Mouse (Mus musculus): ENCODE results near the gene Lemd1. TPM values are rescaled to one million over a fixed set of nuclear protein-coding genes. Genes with fewer than 3 reads are reported as not detected.
A peak's percentile ranks its signal among the peaks of the same experiment; 100 is the strongest.

The Lemd1 gene
- polyA plus RNA-seq, 1 experiment from 2014 or later, result 0.37 TPM

DNA sequence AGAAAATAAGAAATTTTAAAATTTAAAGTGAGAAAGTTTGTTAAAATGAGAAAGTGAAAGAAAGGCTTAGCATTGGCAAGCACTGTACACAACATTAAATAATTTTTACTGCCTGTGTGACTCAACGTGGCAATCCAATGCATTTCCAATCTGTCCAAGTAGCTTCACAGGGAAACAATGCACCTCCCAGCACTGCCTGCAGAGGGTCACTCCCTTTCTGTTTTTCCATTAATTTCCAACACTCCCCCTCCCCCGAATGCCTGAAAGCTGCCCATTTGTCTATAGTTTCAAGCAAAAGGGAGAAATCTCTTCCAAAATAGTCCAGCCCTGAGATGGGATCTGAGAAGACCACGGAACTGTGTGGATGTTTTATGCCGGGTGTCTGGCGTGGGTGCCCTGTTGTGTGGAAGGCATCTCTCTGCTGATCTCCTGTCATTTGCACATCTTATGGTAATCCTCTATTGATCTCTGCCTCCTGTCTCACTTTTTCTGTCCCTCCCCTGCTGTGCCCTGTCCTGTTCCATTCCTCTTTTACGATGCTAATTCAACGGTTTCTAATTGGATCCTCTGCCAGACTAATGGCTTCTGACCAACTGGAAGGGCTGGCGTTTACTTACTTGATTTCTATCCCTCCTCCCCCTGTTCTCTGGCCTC lies 90.4 kb downstream of the Lemd1 start:
- 10% methylated on average over 8 of the region's 8 CpGs for WGBS
- Histone ChIP-seq H3K9me3 (ENCODE audit: control insufficient read depth, low read length) (no peaks in the 10 kb centered on the region), H3K36me3 (ENCODE audit: control insufficient read depth, insufficient read depth, low read length) (no peaks in the 10 kb centered on the region), H3K9ac (ENCODE audit: low read depth, low read length) (no peak overlapping the region), H3K4me3 (ENCODE audit: low read length) (no peak overlapping the region), H3K27me3 (ENCODE audit: control insufficient read depth, insufficient read depth, low read length) (no peaks in the 10 kb centered on the region), H3K4me2 (replicated peaks; ENCODE audit: low read depth, low read length) (no peak overlapping the region; the same call in 1 of the 2 replicates), H3K4me1 (ENCODE audit: control insufficient read depth, insufficient read depth, low read length) (no peaks in the 10 kb centered on the region), H3K27ac (ENCODE audit: low read depth, low read length) (no peak overlapping the region)
- ATAC-seq (ENCODE audit: low FRiP score, low TSS enrichment), result no peak

DNA sequence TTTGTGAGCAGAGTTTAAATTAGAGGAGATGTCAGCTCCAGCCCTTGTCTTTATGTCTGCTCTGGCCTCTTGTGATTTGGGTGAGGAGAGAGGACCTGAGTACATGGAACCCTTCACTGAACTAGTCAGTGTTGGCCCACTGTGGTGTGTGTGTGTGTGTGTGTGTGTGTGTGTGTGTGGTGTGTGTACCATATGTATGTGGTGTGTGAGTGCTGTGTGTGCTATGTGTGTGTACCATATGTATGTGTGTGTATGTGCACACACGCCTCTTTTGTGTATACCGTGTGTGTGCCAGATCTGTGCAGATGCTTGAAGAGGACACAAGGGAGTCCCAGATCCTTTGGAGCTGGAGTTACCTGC lies 90.9 kb downstream of the Lemd1 start:
- Histone ChIP-seq H3K4me2 (replicated peaks; ENCODE audit: low read depth, low read length) (no peak overlapping the region), H3K9me3 (ENCODE audit: control insufficient read depth, low read length) (no peaks in the 10 kb centered on the region), H3K9ac (ENCODE audit: low read depth, low read length) (no peak overlapping the region), H3K4me1 (ENCODE audit: control insufficient read depth, insufficient read depth, low read length) (no peaks in the 10 kb centered on the region), H3K36me3 (ENCODE audit: control insufficient read depth, insufficient read depth, low read length) (no peaks in the 10 kb centered on the region), H3K27ac (ENCODE audit: low read depth, low read length) (no peak overlapping the region), H3K4me3 (ENCODE audit: low read length) (no peak overlapping the region), H3K27me3 (ENCODE audit: control insufficient read depth, insufficient read depth, low read length) (no peaks in the 10 kb centered on the region)
- no peak for ATAC-seq (ENCODE audit: low FRiP score, low TSS enrichment)
- WGBS, result 95% methylated on average over 2 of the region's 2 CpGs

DNA sequence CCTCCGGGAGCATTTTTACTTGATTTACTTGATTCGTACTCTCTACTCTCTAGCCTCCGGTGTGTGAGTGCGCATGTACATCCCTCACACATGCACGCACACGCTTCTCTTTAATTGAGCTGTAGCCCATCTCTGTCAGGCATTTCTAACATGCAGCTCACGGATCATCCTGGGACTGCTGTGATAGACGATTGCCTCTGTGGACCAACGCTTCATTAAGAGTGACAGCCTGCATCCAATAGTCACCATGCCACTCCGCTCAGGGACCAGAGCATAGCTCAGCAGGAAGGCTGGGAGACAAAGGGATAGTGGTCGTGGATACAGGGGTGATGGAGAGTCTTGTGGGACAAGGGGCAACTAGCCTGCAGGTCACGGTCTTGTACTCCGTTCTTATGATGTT lies 91.8 kb downstream of the Lemd1 start:
- H3K9ac ChIP-seq (ENCODE audit: low read depth, low read length), result no peak overlapping the region
- no peak overlapping the region for H3K27ac ChIP-seq (ENCODE audit: low read depth, low read length)
- H3K9me3 ChIP-seq (ENCODE audit: control insufficient read depth, low read length), result no peaks in the 10 kb centered on the region
- no peaks in the 10 kb centered on the region for H3K36me3 ChIP-seq (ENCODE audit: control insufficient read depth, insufficient read depth, low read length)
- peaks cover 6% of the 10 kb centered on the region; the same call in 1 of the 2 replicates for H3K4me1 ChIP-seq (ENCODE audit: control insufficient read depth, insufficient read depth, low read length)
- no peaks in the 10 kb centered on the region for H3K27me3 ChIP-seq (ENCODE audit: control insufficient read depth, insufficient read depth, low read length)
- WGBS, result 77% methylated on average over 13 of the region's 13 CpGs
- no peak for ATAC-seq (ENCODE audit: low FRiP score, low TSS enrichment)
- H3K4me2 ChIP-seq (replicated peaks; ENCODE audit: low read depth, low read length), result no peak overlapping the region
- no peak overlapping the region for H3K4me3 ChIP-seq (ENCODE audit: low read length)

DNA sequence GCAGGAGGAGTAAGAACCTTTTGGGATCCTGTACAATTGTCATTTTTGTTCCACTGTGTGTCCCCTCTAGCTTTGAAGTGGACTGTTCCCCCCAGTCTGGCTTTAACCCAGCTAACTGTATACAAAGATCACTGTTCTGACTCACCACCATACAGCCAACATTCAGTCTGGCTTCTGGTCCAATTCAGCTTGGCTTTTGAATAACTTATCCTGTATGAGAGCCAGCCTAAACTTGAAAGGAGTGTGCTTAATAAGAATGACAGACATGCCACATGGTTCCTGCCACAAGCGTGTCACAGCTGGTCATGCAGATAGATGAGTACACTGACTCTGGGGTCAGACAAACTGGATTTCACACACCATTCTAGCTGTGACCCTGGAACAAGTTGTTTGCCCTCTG lies 95.5 kb downstream of the Lemd1 start:
- H3K4me2 ChIP-seq (replicated peaks; ENCODE audit: low read depth, low read length), result no peak overlapping the region
- H3K4me3 ChIP-seq (ENCODE audit: low read length), result no peak overlapping the region
- peaks cover 14% of the 10 kb centered on the region; the same call in 1 of the 2 replicates for H3K4me1 ChIP-seq (ENCODE audit: control insufficient read depth, insufficient read depth, low read length)
- no peaks in the 10 kb centered on the region for H3K36me3 ChIP-seq (ENCODE audit: control insufficient read depth, insufficient read depth, low read length)
- no peak overlapping the region for H3K9ac ChIP-seq (ENCODE audit: low read depth, low read length)
- H3K27ac ChIP-seq (ENCODE audit: low read depth, low read length), result no peak overlapping the region
- ATAC-seq (ENCODE audit: low FRiP score, low TSS enrichment), result no peak
- H3K9me3 ChIP-seq (ENCODE audit: control insufficient read depth, low read length), result no peaks in the 10 kb centered on the region
- WGBS, result 82% methylated on average over 1 of the region's 1 CpGs
- no peaks in the 10 kb centered on the region for H3K27me3 ChIP-seq (ENCODE audit: control insufficient read depth, insufficient read depth, low read length)

DNA sequence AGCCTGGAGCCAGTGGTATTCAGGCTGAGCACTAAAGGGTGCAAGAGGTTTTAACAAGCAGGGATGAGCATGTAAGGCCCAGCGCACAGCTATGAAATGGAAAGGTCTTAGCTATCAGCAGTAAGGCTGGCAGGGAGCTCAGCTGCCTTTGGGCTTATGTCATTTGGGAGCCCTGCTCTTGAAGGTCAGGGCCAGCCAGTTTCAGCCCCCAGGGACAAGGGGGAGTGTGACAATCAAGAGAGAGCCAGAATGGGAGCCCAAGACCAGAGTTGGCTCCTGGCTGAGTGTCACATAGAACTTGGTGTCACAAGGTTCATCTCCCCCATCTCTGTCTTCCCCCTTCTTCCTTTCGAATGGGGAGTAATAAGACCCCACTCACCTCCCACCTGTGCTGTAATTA lies 96.2 kb downstream of the Lemd1 start:
- H3K9ac ChIP-seq (ENCODE audit: low read depth, low read length), result no peak overlapping the region
- H3K36me3 ChIP-seq (ENCODE audit: control insufficient read depth, insufficient read depth, low read length), result no peaks in the 10 kb centered on the region
- 56% methylated on average over 2 of the region's 2 CpGs for WGBS
- no peak overlapping the region for H3K27ac ChIP-seq (ENCODE audit: low read depth, low read length)
- H3K4me1 ChIP-seq (ENCODE audit: control insufficient read depth, insufficient read depth, low read length), result peaks cover 21% of the 10 kb centered on the region
- no peak for ATAC-seq (ENCODE audit: low FRiP score, low TSS enrichment)
- no peak overlapping the region for H3K4me3 ChIP-seq (ENCODE audit: low read length)
- H3K4me2 ChIP-seq (replicated peaks; ENCODE audit: low read depth, low read length), result no peak overlapping the region
- no peaks in the 10 kb centered on the region for H3K9me3 ChIP-seq (ENCODE audit: control insufficient read depth, low read length)
- H3K27me3 ChIP-seq (ENCODE audit: control insufficient read depth, insufficient read depth, low read length), result no peaks in the 10 kb centered on the region

DNA sequence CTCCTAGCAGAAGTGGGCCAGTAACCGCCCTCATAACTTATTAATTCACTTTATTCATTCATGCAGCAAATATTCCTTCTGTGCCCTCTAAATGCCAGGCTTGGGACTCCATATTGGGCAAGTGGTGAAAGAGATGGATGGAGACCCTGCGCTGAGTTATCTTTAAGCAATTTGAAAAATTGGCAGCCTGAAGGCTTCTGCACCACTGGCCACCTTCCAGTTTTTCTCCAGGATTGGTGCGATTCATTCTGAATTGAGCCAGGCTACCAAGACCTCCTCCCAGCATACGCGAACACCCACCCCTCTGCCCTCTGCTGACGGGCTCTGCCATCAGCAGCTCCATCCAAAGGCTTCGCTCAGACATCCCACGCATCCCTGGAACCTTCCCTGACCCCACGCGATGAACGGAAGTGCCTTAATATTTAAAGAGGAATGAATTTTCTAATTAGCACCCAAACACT lies 96.8 kb downstream of the Lemd1 start:
- no peak for ATAC-seq (ENCODE audit: low FRiP score, low TSS enrichment)

DNA sequence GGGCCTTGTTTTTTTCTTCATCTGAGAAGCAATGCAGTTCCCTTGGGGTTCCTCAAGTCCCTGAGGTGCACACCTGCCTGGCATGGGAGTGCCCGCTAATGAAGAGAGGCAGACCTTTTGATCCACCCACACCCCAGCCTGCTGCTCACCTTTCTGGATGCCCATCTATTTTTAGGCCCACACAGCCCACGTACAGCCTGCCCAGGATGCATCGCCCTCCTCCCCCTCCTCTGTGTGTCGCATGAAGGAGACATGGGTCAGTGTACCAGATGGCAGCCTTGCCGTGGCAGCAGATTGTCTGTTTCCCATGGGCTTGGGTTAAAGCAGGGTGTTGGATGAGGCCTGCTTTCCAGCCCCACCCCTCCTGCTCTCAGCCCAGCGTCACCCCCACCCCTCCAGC lies 98.7 kb downstream of the Lemd1 start:
- no peak overlapping the region for H3K27ac ChIP-seq (ENCODE audit: low read depth, low read length)
- no peak overlapping the region for H3K4me2 ChIP-seq (replicated peaks; ENCODE audit: low read depth, low read length)
- no peak for ATAC-seq (ENCODE audit: low FRiP score, low TSS enrichment)
- H3K4me3 ChIP-seq (ENCODE audit: low read length), result no peak overlapping the region
- H3K4me1 ChIP-seq (ENCODE audit: control insufficient read depth, insufficient read depth, low read length), result peaks cover 28% of the 10 kb centered on the region
- no peaks in the 10 kb centered on the region for H3K9me3 ChIP-seq (ENCODE audit: control insufficient read depth, low read length)
- no peaks in the 10 kb centered on the region for H3K27me3 ChIP-seq (ENCODE audit: control insufficient read depth, insufficient read depth, low read length)
- 54% methylated on average over 6 of the region's 6 CpGs for WGBS
- H3K9ac ChIP-seq (ENCODE audit: low read depth, low read length), result no peak overlapping the region
- no peaks in the 10 kb centered on the region for H3K36me3 ChIP-seq (ENCODE audit: control insufficient read depth, insufficient read depth, low read length)

More for the DNA sequence above, 96.8 kb downstream of the Lemd1 start:
- Histone ChIP-seq H3K27me3 (ENCODE audit: control insufficient read depth, insufficient read depth, low read length) (no peaks in the 10 kb centered on the region), H3K9me3 (ENCODE audit: control insufficient read depth, low read length) (no peaks in the 10 kb centered on the region), H3K4me1 (ENCODE audit: control insufficient read depth, insufficient read depth, low read length) (peaks cover 26% of the 10 kb centered on the region), H3K9ac (ENCODE audit: low read depth, low read length) (no peak overlapping the region), H3K4me3 (ENCODE audit: low read length) (no peak overlapping the region), H3K27ac (ENCODE audit: low read depth, low read length) (no peak overlapping the region), H3K36me3 (ENCODE audit: control insufficient read depth, insufficient read depth, low read length) (no peaks in the 10 kb centered on the region), H3K4me2 (replicated peaks; ENCODE audit: low read depth, low read length) (no peak overlapping the region)
- 23% methylated on average over 11 of the region's 11 CpGs for WGBS

DNA sequence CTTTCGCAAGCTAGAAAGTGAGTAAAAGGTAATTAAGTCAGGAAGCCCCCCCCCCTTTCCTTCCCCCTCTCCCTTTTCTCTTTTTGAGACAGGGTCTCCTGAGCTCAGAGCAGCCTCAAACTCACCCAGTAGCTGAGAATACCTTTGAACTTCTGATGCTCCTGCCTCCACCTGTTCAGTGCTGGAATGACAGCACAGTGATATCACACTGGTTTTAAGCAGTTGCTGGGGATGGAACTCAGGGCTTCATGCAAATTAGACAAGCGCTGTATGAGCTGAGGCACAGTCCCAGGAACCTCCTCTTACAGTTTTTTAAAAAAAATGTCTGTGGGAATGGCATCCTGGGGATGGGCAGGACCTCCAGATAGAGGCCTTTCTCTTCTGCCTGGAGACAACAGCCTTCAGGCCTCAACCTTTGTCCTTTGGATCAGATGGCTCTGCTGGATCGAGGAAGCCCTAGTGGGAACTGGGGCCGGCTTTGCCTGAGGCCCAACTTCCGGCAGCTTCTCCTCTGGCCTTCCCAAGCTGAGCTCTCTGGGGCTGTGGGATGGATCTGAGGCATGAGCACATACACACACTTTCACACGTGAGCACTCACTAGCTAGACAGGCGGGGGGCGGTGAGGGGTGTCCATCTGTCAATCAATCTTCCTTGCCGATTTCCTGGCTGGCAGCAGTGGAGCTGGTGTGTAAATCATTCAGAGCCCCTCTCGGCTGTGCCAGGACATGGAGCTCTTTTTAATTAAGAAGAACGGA lies 99.9 kb downstream of the Lemd1 start:
- H3K27me3 ChIP-seq (ENCODE audit: control insufficient read depth, insufficient read depth, low read length), result no peaks in the 10 kb centered on the region
- no peaks in the 10 kb centered on the region for H3K9me3 ChIP-seq (ENCODE audit: control insufficient read depth, low read length)
- H3K9ac ChIP-seq (ENCODE audit: low read depth, low read length), result no peak overlapping the region
- H3K4me1 ChIP-seq (ENCODE audit: control insufficient read depth, insufficient read depth, low read length), result peaks cover 28% of the 10 kb centered on the region
- peak; percentile 26; the same call in 1 of the 2 replicates for ATAC-seq (ENCODE audit: low FRiP score, low TSS enrichment)
- 26% methylated on average over 11 of the region's 11 CpGs for WGBS
- H3K4me2 ChIP-seq (replicated peaks; ENCODE audit: low read depth, low read length), result no peak overlapping the region
- H3K4me3 ChIP-seq (ENCODE audit: low read length), result no peak overlapping the region
- H3K36me3 ChIP-seq (ENCODE audit: control insufficient read depth, insufficient read depth, low read length), result no peaks in the 10 kb centered on the region
- H3K27ac ChIP-seq (ENCODE audit: low read depth, low read length), result peak overlapping the region; percentile 72; the same call in 1 of the 2 replicates

DNA sequence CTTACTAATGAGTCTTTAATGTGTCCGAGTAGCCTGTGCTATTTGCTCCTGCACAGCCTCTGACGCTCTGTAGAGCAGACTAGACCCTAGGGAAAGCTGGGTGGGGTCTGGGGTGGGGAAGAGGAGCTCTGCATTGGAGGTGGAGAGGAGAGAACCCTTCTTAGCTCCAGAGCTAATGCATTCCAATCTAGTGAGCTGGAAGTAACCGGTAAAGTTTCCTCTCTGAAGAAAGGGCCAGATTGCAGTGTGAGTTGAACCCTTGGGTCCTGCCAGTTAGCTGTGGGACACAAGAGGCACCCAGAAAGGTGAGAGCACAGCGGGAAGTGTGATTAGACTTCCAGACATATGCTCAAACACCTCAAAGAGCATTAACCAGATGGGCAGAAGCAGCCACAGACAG lies 100.5 kb downstream of the Lemd1 start:
- Histone ChIP-seq H3K4me3 (ENCODE audit: low read length) (no peak overlapping the region), H3K4me1 (ENCODE audit: control insufficient read depth, insufficient read depth, low read length) (peaks cover 28% of the 10 kb centered on the region), H3K27ac (ENCODE audit: low read depth, low read length) (peak overlapping the region; percentile 72; the same call in 1 of the 2 replicates), H3K36me3 (ENCODE audit: control insufficient read depth, insufficient read depth, low read length) (no peaks in the 10 kb centered on the region), H3K9me3 (ENCODE audit: control insufficient read depth, low read length) (no peaks in the 10 kb centered on the region), H3K9ac (ENCODE audit: low read depth, low read length) (no peak overlapping the region), H3K27me3 (ENCODE audit: control insufficient read depth, insufficient read depth, low read length) (no peaks in the 10 kb centered on the region), H3K4me2 (replicated peaks; ENCODE audit: low read depth, low read length) (no peak overlapping the region)
- peak; percentile 13; the same call in 1 of the 2 replicates for ATAC-seq (ENCODE audit: low FRiP score, low TSS enrichment)
- 18% methylated on average over 4 of the region's 4 CpGs for WGBS
